Mouse (Mus musculus) testis, adult 2 months (tissue): ENCODE data around the gene Maml2.

Experiments
- CTCF ChIP-seq: fragments of 200-500 bp; IDR thresholded peaks from 2 replicates; pipeline ENCODE4 v1.5.1; 2012; ENCODE audit warnings: low read depth, mild to moderate bottlenecking, inconsistent platforms, low read length, moderate library complexity; ENCODE audit not compliant: control insufficient read depth, insufficient read depth, insufficient replicate concordance
- POLR2A ChIP-seq: fragments of 200-500 bp; IDR thresholded peaks from 2 replicates; pipeline ENCODE4 v1.6.1; 2012; ENCODE audit warnings: low read depth, mild to moderate bottlenecking, inconsistent platforms, low read length, moderate library complexity; ENCODE audit not compliant: control insufficient read depth

DNA sequence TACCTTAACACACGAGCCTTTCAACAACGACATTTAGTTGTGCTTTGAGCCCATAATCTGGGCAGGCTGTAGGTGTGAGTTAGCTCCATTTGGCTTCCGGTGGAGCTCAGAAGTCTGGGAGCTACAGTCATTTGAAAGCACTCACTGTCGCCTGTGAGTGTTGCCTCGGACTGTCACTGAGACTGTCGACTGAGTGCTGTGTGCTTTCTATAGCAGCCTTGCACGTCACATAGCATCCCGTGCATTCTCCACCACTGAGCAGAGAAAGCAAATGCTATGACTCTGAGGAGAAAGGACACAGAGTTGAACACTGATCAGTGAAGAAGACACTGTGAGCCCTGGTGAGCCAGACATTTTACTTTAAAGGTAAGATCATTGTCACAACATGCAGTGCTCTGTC lies 245.4 kb downstream of the Maml2 start:
- TF ChIP-seq POLR2A (no peak), CTCF (no peak)
